Mouse (Mus musculus) G1E (cell line): ENCODE measurements around the gene Btd.

ENCODE experiments used
- CTCF ChIP-seq: IDR thresholded peaks from 2 replicates; pipeline ENCODE4 v1.5.1; 2012; ENCODE audit warnings: low read depth, low read length, inconsistent platforms, mixed read lengths
- GATA1 ChIP-seq: IDR thresholded peaks from 2 replicates; pipeline ENCODE4 v1.6.1; 2012; ENCODE audit warnings: borderline replicate concordance, low read length, inconsistent platforms, mixed read lengths
- GATA2 ChIP-seq: IDR thresholded peaks from 2 replicates; pipeline ENCODE4 v1.6.1; 2012; ENCODE audit warnings: low read depth, low read length, inconsistent platforms, borderline replicate concordance
- POLR2AphosphoS5 ChIP-seq: IDR thresholded peaks from 2 replicates; pipeline ENCODE4 v1.6.1; 2012; ENCODE audit warnings: low read depth, low read length, inconsistent platforms; ENCODE audit not compliant: insufficient replicate concordance
- TAL1 ChIP-seq: conservative IDR thresholded peaks from 2 replicates; pipeline ENCODE4 v1.6.1; 2012; ENCODE audit warnings: low read depth, low read length, inconsistent platforms, mixed read lengths

- TF ChIP-seq POLR2AphosphoS5 (no peak), CTCF (no peak), GATA1 (no peak), TAL1 (no peak), GATA2 (no peak)
Observed at GRCm38 (mm10) chr14:31601908-31602615, 38.8 kb upstream of the Btd start.
